Mouse (Mus musculus) spleen, adult 2 months (tissue): ENCODE data around the gene Ppara.

Experiments used
- CTCF ChIP-seq: fragments of 200-500 bp; IDR thresholded peaks from 2 replicates; pipeline ENCODE4 v1.5.1; 2011; ENCODE audit warnings: mild to moderate bottlenecking, inconsistent platforms; ENCODE audit not compliant: insufficient read depth, insufficient read length, insufficient replicate concordance; ENCODE audit errors: extremely low read depth
- POLR2A ChIP-seq: fragments of 200-500 bp; IDR thresholded peaks from 2 replicates; pipeline ENCODE4 v1.6.1; 2011; ENCODE audit warnings: low read depth, low read length, inconsistent platforms

DNA sequence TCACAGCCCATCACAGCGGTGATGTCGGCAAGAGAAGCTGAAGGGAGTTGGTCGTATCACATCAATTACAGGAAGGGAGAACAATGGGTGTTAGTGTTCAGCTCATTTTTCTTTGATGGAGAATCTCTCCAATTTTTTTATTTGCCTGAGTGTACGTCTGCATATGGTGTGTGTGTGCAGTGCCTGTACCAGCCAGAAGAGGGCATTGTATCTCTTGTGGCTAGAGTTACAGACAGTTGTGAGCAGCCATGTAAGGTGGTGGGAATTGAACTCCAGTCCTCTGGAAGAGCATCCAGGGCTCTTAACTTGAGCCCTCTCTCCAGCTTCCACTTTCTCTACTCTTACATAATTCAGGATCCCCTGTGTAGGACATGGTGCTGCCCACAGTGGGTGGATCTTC lies 48.4 kb downstream of the Ppara start:
- TF ChIP-seq POLR2A (no peak), CTCF (no peak)
